Mouse (Mus musculus): Measurements from ENCODE around the gene Zp3. TPM values are rescaled to one million over a fixed set of nuclear protein-coding genes. Genes with fewer than 3 reads are reported as not detected.

Gene Zp3
- polyA plus RNA-seq, 2 experiments: 0.37 to 0.38 TPM

DNA sequence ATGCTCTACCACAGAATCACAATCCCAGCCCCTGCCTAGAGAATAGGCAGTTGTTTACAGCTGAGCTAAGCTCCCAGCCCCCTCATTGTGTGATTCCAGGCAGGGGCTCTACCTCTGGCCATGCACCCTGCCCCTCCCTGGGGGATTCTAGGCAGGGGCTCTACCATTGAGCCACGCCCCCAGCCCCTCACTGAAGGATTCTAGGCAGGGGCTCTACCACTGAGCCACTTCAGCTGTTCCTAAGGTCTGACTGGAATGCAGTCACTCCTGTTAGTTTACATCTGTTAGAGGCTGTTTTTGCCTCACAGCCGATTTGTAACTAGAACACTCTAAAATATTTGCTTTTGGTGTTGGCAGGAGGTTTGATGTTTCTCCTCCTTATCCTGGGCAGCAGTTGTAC lies 22.4 kb downstream of the Zp3 start:
- Histone ChIP-seq H3K4me3 (replicated peaks; ENCODE audit: low read length) (no peak overlapping the region), H3K9me3 (ENCODE audit: control insufficient read depth, low read length) (no peaks in the 10 kb centered on the region), H3K9ac (ENCODE audit: low read depth, low read length, severe bottlenecking) (no peak overlapping the region), H3K36me3 (ENCODE audit: control insufficient read depth, insufficient read depth, low read length) (peaks cover 37% of the 10 kb centered on the region), H3K27me3 (ENCODE audit: control insufficient read depth, insufficient read depth, low read length) (no peaks in the 10 kb centered on the region), H3K4me2 (replicated peaks; ENCODE audit: low read depth, low read length, severe bottlenecking) (no peak overlapping the region), H3K4me1 (ENCODE audit: control insufficient read depth, insufficient read depth, low read length) (peaks cover 8% of the 10 kb centered on the region; the same call in 1 of the 2 replicates), H3K27ac (replicated peaks; ENCODE audit: low read depth, low read length) (no peak overlapping the region)
- ATAC-seq (ENCODE audit: low FRiP score, low read depth): no peak
- DNase-seq (ENCODE audit: low spot score): peak; percentile 19
- TF ChIP-seq POLR2A (IDR thresholded peaks at IDR 0.05; ENCODE audit: borderline replicate concordance, extremely low read depth, insufficient read depth, insufficient read length): no peak
- WGBS: 47% methylated on average over 2 of the region's 2 CpGs

DNA sequence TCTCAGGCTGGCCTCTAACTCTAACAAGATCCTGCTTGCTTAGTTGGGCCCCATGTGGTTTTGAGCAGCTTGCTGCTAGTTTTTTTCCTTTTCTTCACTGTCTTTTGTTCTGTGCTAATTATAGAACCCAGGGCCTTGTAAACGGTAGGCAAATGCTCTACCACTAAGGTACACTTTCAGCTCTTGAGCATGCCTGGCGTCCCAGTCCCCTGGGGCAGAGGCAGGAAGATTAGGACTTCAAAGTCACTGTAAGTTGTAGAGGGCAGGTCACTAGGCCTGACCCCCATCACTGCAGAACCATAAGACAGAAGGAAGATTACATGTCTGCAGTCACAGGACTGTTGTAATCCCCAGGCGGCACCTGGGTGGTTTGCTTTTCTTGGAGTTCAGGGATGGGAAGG lies 22.9 kb downstream of the Zp3 start:
- H3K27me3 ChIP-seq (ENCODE audit: control insufficient read depth, insufficient read depth, low read length): no peaks in the 10 kb centered on the region
- 14% methylated on average over 3 of the region's 3 CpGs for WGBS
- no peak overlapping the region for H3K27ac ChIP-seq (replicated peaks; ENCODE audit: low read depth, low read length)
- H3K4me3 ChIP-seq (replicated peaks; ENCODE audit: low read length): no peak overlapping the region
- no peak overlapping the region for H3K4me2 ChIP-seq (replicated peaks; ENCODE audit: low read depth, low read length, severe bottlenecking)
- H3K4me1 ChIP-seq (ENCODE audit: control insufficient read depth, insufficient read depth, low read length): peaks cover 8% of the 10 kb centered on the region; the same call in 1 of the 2 replicates
- peaks cover 33% of the 10 kb centered on the region for H3K36me3 ChIP-seq (ENCODE audit: control insufficient read depth, insufficient read depth, low read length)
- no peak for DNase-seq (ENCODE audit: low spot score)
- no peak for ATAC-seq (ENCODE audit: low FRiP score, low read depth)
- H3K9me3 ChIP-seq (ENCODE audit: control insufficient read depth, low read length): no peaks in the 10 kb centered on the region
- H3K9ac ChIP-seq (ENCODE audit: low read depth, low read length, severe bottlenecking): no peak overlapping the region
- TF ChIP-seq POLR2A (IDR thresholded peaks at IDR 0.05; ENCODE audit: borderline replicate concordance, extremely low read depth, insufficient read depth, insufficient read length): no peak

DNA sequence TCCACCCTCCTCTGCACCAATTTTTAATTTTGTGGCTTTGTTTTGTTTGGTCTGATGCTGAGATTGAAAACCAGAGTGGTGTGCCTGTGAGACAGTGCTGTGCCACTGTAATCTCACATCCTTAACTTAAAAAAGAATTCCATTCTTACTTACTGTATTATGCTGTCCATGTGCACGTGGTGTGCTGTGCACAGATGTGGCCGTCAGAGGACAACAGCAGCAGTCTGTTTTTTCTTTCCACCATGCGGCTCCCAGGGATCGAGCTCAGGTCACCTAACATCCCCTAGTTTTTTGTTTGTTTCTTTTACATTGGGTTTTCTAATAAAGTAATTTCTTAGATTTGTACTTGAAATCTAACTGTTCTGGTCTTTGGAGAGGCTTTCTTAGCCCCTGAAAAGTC lies 24.6 kb downstream of the Zp3 start:
- Histone ChIP-seq H3K36me3 (ENCODE audit: control insufficient read depth, insufficient read depth, low read length) (peaks cover 15% of the 10 kb centered on the region), H3K27ac (replicated peaks; ENCODE audit: low read depth, low read length) (no peak overlapping the region), H3K9me3 (ENCODE audit: control insufficient read depth, low read length) (no peaks in the 10 kb centered on the region), H3K4me1 (ENCODE audit: control insufficient read depth, insufficient read depth, low read length) (peaks cover 8% of the 10 kb centered on the region; the same call in 1 of the 2 replicates), H3K4me3 (replicated peaks; ENCODE audit: low read length) (no peak overlapping the region), H3K9ac (ENCODE audit: low read depth, low read length, severe bottlenecking) (0 out of 2 replicates have a peak overlapping the region, but pooled peaks have one; percentile 0), H3K27me3 (ENCODE audit: control insufficient read depth, insufficient read depth, low read length) (no peaks in the 10 kb centered on the region), H3K4me2 (replicated peaks; ENCODE audit: low read depth, low read length, severe bottlenecking) (no peak overlapping the region)
- TF ChIP-seq POLR2A (IDR thresholded peaks at IDR 0.05; ENCODE audit: borderline replicate concordance, extremely low read depth, insufficient read depth, insufficient read length): no peak
- no peak for DNase-seq (ENCODE audit: low spot score)
- WGBS: 58% methylated on average over 4 of the region's 4 CpGs
- ATAC-seq (ENCODE audit: low FRiP score, low read depth): no peak

DNA sequence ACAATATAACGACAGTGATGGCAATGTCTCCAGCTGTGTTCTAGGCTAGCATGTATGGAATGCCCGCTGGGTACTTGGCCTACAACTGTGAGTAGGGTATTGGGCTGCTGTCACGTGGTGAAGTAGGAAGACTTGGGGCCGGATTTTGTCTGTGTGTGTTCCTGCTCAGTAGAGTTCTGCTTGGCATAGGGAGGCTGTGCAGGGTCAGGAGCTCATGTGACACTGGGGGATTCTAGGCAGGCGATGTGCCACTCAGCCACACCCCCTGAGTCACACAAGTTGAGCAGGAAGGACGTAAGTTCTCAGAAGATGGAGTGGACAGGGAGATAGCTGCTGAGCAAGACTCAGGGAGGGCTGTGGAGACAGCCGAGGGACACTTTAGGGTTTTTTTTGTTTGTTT lies 27.8 kb downstream of the Zp3 start:
- H3K4me1 ChIP-seq (ENCODE audit: control insufficient read depth, insufficient read depth, low read length): peaks cover 8% of the 10 kb centered on the region; the same call in 1 of the 2 replicates
- H3K4me2 ChIP-seq (replicated peaks; ENCODE audit: low read depth, low read length, severe bottlenecking): no peak overlapping the region
- DNase-seq (ENCODE audit: low spot score) (no peak), ATAC-seq (ENCODE audit: low FRiP score, low read depth) (no peak)
- no peak for TF ChIP-seq POLR2A (IDR thresholded peaks at IDR 0.05; ENCODE audit: borderline replicate concordance, extremely low read depth, insufficient read depth, insufficient read length)
- no peak overlapping the region for H3K9ac ChIP-seq (ENCODE audit: low read depth, low read length, severe bottlenecking)
- no peak overlapping the region for H3K27ac ChIP-seq (replicated peaks; ENCODE audit: low read depth, low read length)
- H3K27me3 ChIP-seq (ENCODE audit: control insufficient read depth, insufficient read depth, low read length): no peaks in the 10 kb centered on the region
- peaks cover 34% of the 10 kb centered on the region for H3K36me3 ChIP-seq (ENCODE audit: control insufficient read depth, insufficient read depth, low read length)
- WGBS: 79% methylated on average over 7 of the region's 7 CpGs
- no peak overlapping the region for H3K4me3 ChIP-seq (replicated peaks; ENCODE audit: low read length)
- H3K9me3 ChIP-seq (ENCODE audit: control insufficient read depth, low read length): no peaks in the 10 kb centered on the region

DNA sequence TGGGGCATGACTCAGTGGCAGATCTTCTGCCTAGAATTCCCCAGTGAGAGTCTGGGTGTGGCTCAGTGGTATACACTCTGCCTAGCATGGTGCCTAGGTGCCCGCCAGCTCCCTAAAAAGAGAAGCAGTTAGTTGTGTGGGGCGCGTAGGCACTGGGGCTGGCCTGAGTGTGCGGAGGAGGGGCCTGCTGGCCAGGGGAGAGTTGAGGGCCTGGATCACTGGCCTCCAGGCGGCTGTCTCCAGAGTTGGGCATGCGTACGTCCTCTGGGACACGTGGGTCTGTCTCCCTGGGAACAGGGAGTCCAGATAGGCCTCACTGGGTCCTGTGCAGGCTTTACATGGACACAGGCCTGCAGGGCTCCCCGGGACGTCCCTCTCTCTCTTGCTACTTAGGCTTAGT lies 35.0 kb downstream of the Zp3 start:
- H3K9me3 ChIP-seq (ENCODE audit: control insufficient read depth, low read length): no peaks in the 10 kb centered on the region
- no peak overlapping the region for H3K4me2 ChIP-seq (replicated peaks; ENCODE audit: low read depth, low read length, severe bottlenecking)
- WGBS: 79% methylated on average over 10 of the region's 10 CpGs
- H3K27ac ChIP-seq (replicated peaks; ENCODE audit: low read depth, low read length): no peak overlapping the region
- no peak overlapping the region for H3K9ac ChIP-seq (ENCODE audit: low read depth, low read length, severe bottlenecking)
- no peak overlapping the region for H3K4me3 ChIP-seq (replicated peaks; ENCODE audit: low read length)
- ATAC-seq (ENCODE audit: low FRiP score, low read depth) (no peak), DNase-seq (ENCODE audit: low spot score) (no peak)
- no peaks in the 10 kb centered on the region for H3K27me3 ChIP-seq (ENCODE audit: control insufficient read depth, insufficient read depth, low read length)
- peaks cover 8% of the 10 kb centered on the region; the same call in 1 of the 2 replicates for H3K4me1 ChIP-seq (ENCODE audit: control insufficient read depth, insufficient read depth, low read length)
- peaks cover 60% of the 10 kb centered on the region for H3K36me3 ChIP-seq (ENCODE audit: control insufficient read depth, insufficient read depth, low read length)
- no peak for TF ChIP-seq POLR2A (IDR thresholded peaks at IDR 0.05; ENCODE audit: borderline replicate concordance, extremely low read depth, insufficient read depth, insufficient read length)

DNA sequence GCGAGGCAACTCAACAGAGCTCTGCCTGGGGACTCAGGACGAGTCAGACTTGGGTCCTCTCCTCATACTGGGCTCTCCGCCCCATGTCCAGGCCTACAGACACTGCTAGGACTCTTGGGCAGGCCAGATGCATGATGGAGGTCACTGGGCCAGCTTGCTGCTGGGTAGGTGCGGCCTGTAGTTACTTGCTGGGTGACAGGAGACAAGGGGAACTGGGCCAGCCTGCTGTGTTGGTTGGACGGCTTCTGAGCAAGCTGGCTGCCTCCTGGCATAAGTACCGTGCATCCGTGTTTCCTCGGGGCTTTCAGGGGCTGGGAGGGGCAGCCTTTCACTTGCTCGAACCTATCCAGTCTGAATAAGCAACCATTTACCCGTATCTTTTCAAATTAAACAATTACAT lies 35.7 kb downstream of the Zp3 start:
- 85% methylated on average over 10 of the region's 10 CpGs for WGBS
- peaks cover 54% of the 10 kb centered on the region for H3K36me3 ChIP-seq (ENCODE audit: control insufficient read depth, insufficient read depth, low read length)
- no peaks in the 10 kb centered on the region for H3K27me3 ChIP-seq (ENCODE audit: control insufficient read depth, insufficient read depth, low read length)
- H3K27ac ChIP-seq (replicated peaks; ENCODE audit: low read depth, low read length): no peak overlapping the region; the same call in 1 of the 2 replicates
- no peak for DNase-seq (ENCODE audit: low spot score)
- H3K4me2 ChIP-seq (replicated peaks; ENCODE audit: low read depth, low read length, severe bottlenecking): no peak overlapping the region
- no peak for ATAC-seq (ENCODE audit: low FRiP score, low read depth)
- no peak for TF ChIP-seq POLR2A (IDR thresholded peaks at IDR 0.05; ENCODE audit: borderline replicate concordance, extremely low read depth, insufficient read depth, insufficient read length)
- H3K4me1 ChIP-seq (ENCODE audit: control insufficient read depth, insufficient read depth, low read length): peaks cover 8% of the 10 kb centered on the region; the same call in 1 of the 2 replicates
- H3K9ac ChIP-seq (ENCODE audit: low read depth, low read length, severe bottlenecking): no peak overlapping the region
- H3K9me3 ChIP-seq (ENCODE audit: control insufficient read depth, low read length): no peaks in the 10 kb centered on the region
- H3K4me3 ChIP-seq (replicated peaks; ENCODE audit: low read length): no peak overlapping the region

All from limb, embryonic 14.5 days (tissue).